Mouse (Mus musculus) cerebellum, adult 2 months (tissue): ENCODE measurements around the gene Adsl. TPM values are rescaled to one million over a fixed set of nuclear protein-coding genes. Genes with fewer than 3 reads are reported as not detected.
"Not testable (repeated sequence)": the region's sequence is repeated elsewhere in the genome, so short reads cannot be mapped to it uniquely, and the experiment has no call there.

Source experiments
- DNase-seq, 2 experiments: peaks; one replicate each; pipeline ENCODE4 v3.0.0; 2021
- H3K27ac ChIP-seq: fragments of 200-500 bp; 2 replicates; pipeline ENCODE4 v1.5.1; 2012; ENCODE audit warnings: low read length, control low read depth, inconsistent platforms; ENCODE audit not compliant: insufficient read depth
- H3K27me3 ChIP-seq: fragments of 200-500 bp; 2 replicates; pipeline ENCODE4 v1.6.1; 2012; ENCODE audit warnings: inconsistent platforms, mild to moderate bottlenecking, low read length, moderate library complexity; ENCODE audit not compliant: control insufficient read depth, insufficient read depth
- H3K4me1 ChIP-seq: fragments of 200-500 bp; 2 replicates; pipeline ENCODE4 v1.6.1; 2011; ENCODE audit warnings: low read length; ENCODE audit not compliant: control insufficient read depth, insufficient read depth
- H3K4me3 ChIP-seq: fragments of 200-500 bp; replicated peaks from 2 replicates; pipeline ENCODE3; 2011; ENCODE audit warnings: mild to moderate bottlenecking, low read depth, low read length, control low read depth; ENCODE audit not compliant: insufficient read depth
- CTCF ChIP-seq: fragments of 200-500 bp; IDR thresholded peaks from 2 replicates; pipeline ENCODE4 v1.5.1; 2011; ENCODE audit warnings: low read depth, mild to moderate bottlenecking, control low read depth, low read length, moderate library complexity, borderline replicate concordance; ENCODE audit not compliant: insufficient read depth
- POLR2A ChIP-seq: fragments of 200-500 bp; IDR thresholded peaks from 2 replicates; pipeline ENCODE4 v1.6.1; 2011; ENCODE audit warnings: low read length, control low read depth, borderline replicate concordance; ENCODE audit not compliant: insufficient read depth
- WGBS: fragments of 180-500 bp; shearing (Covaris S2); methylation state at CpG from one replicate; pipeline ENCODE4 v1.1.7; 2018; 5-methylcytosine and 5-hydroxymethylcytosine counted together
- polyA plus RNA-seq: library from polyadenylated mRNA; depleted of rRNA; stranded (reverse); fragments of >200 nt; gene quantifications from 2 replicates; pipeline ENCODE4 v1.2.3, GENCODE M21; 2012

Gene Adsl
- polyA plus RNA-seq, 1 experiment: 69.7 TPM

- no peaks in the 10 kb centered on the region for H3K27me3 ChIP-seq
- WGBS: 94% methylated on average over 1 of the region's 1 CpGs
- H3K4me1 ChIP-seq: peaks cover 6% of the 10 kb centered on the region; the same call in 1 of the 2 replicates
- TF ChIP-seq CTCF (no peak), POLR2A (no peak)
- no peak overlapping the region for H3K4me3 ChIP-seq
- DNase-seq: no peak
- no peak overlapping the region for H3K27ac ChIP-seq
Observed at GRCm38 (mm10) chr15:80913803-80914202, 34.5 kb upstream of the Adsl start.

GRCm38 (mm10) chr15:80915850-80916249 lies 32.4 kb upstream of the Adsl start:
- TF ChIP-seq CTCF (no peak), POLR2A (no peak)
- Histone ChIP-seq H3K27me3 (no peaks in the 10 kb centered on the region), H3K27ac (no peak overlapping the region), H3K4me3 (no peak overlapping the region), H3K4me1 (peaks cover 6% of the 10 kb centered on the region; the same call in 1 of the 2 replicates)
- WGBS: 29% methylated on average over 2 of the region's 2 CpGs
- peak; percentile 43 to 62 for DNase-seq

GRCm38 (mm10) chr15:80916621-80917020 lies 31.7 kb upstream of the Adsl start:
- no peak for TF ChIP-seq CTCF
- TF ChIP-seq POLR2A: no peak
- Histone ChIP-seq H3K4me1 (peaks cover 6% of the 10 kb centered on the region; the same call in 1 of the 2 replicates), H3K4me3 (no peak overlapping the region), H3K27me3 (no peaks in the 10 kb centered on the region), H3K27ac (no peak overlapping the region; the same call in 1 of the 2 replicates)
- WGBS: 30% methylated on average over 7 of the region's 7 CpGs
- peak; percentile 37 to 62 for DNase-seq

GRCm38 (mm10) chr15:80920346-80920745 lies 27.9 kb upstream of the Adsl start:
- Histone ChIP-seq H3K4me1 (peaks cover 6% of the 10 kb centered on the region; the same call in 1 of the 2 replicates), H3K27ac (no peak overlapping the region), H3K27me3 (no peaks in the 10 kb centered on the region), H3K4me3 (no peak overlapping the region)
- no peak for DNase-seq
- WGBS: 99% methylated on average over 3 of the region's 3 CpGs
- TF ChIP-seq POLR2A: no peak
- no peak for TF ChIP-seq CTCF

GRCm38 (mm10) chr15:80921781-80922180 lies 26.5 kb upstream of the Adsl start:
- H3K27ac ChIP-seq: no peak overlapping the region
- H3K27me3 ChIP-seq: no peaks in the 10 kb centered on the region
- DNase-seq: no peak
- peaks cover 2% of the 10 kb centered on the region; the same call in 1 of the 2 replicates for H3K4me1 ChIP-seq
- no peak overlapping the region for H3K4me3 ChIP-seq
- no peak for TF ChIP-seq POLR2A
- no peak for TF ChIP-seq CTCF
- WGBS: 82% methylated on average over 4 of the region's 4 CpGs

GRCm38 (mm10) chr15:80924211-80924610 lies 24.1 kb upstream of the Adsl start:
- Histone ChIP-seq H3K27me3 (no peaks in the 10 kb centered on the region), H3K4me3 (no peak overlapping the region), H3K4me1 (no peaks in the 10 kb centered on the region), H3K27ac (no peak overlapping the region)
- DNase-seq: no peak
- WGBS: 92% methylated on average over 2 of the region's 2 CpGs
- TF ChIP-seq POLR2A: no peak
- TF ChIP-seq CTCF: no peak

GRCm38 (mm10) chr15:80928811-80929355 lies 19.4 kb upstream of the Adsl start:
- Histone ChIP-seq H3K27me3 (no peaks in the 10 kb centered on the region), H3K4me3 (no peak overlapping the region), H3K27ac (no peak overlapping the region), H3K4me1 (no peaks in the 10 kb centered on the region)
- WGBS: 67% methylated on average over 20 of the region's 20 CpGs
- no peak for DNase-seq
- no peak for TF ChIP-seq POLR2A
- no peak for TF ChIP-seq CTCF

- Histone ChIP-seq H3K27ac (no peak overlapping the region), H3K27me3 (no peaks in the 10 kb centered on the region), H3K4me3 (no peak overlapping the region), H3K4me1 (no peaks in the 10 kb centered on the region)
- no peak for TF ChIP-seq CTCF
- TF ChIP-seq POLR2A: no peak
- DNase-seq: no peak
- 38% methylated on average over 15 of the region's 16 CpGs for WGBS
Observed at GRCm38 (mm10) chr15:80930048-80930571, 18.2 kb upstream of the Adsl start.

- not testable (repeated sequence) for H3K27me3 ChIP-seq, H3K27ac ChIP-seq, H3K4me1 ChIP-seq, DNase-seq, H3K4me3 ChIP-seq
- WGBS: 91% methylated on average over 23 of the region's 23 CpGs
Observed at GRCm38 (mm10) chr15:80930676-80931320, 17.5 kb upstream of the Adsl start.
